Mouse (Mus musculus): Measurements from ENCODE around the gene Serpinf2. TPM values are rescaled to one million over a fixed set of nuclear protein-coding genes. Genes with fewer than 3 reads are reported as not detected.

The Serpinf2 gene
- 0.34 TPM for polyA plus RNA-seq (2014; fragmentation: Illumina TruSeq; extraction: RNeasy Lipid Tissue Mini Kit (QIAGEN cat#74804); ENCODE audit: low read depth, low replicate concordance)

GRCm38 (mm10) chr11:75439363-75439762, at the start of gene Serpinf2:
Gene Serpinf2 (minus strand): TSS chr11:75439591.

GRCm38 (mm10) chr11:75486601-75487285, 47.4 kb upstream of the Serpinf2 start, which contains the start of gene Prpf8:
Gene Prpf8 (plus strand): TSS chr11:75486816.

GRCm38 (mm10) chr11:75460844-75461742, 21.7 kb upstream of the Serpinf2 start, which contains the start of gene Tlcd2:
Gene Tlcd2 (plus strand): TSS chr11:75461715.

GRCm38 (mm10) chr11:75453991-75454930, 14.9 kb upstream of the Serpinf2 start, which contains the start of gene Wdr81:
Gene Wdr81 (minus strand): TSS chr11:75454717.

GRCm38 (mm10) chr11:75422013-75422792, 17.2 kb downstream of the Serpinf2 start, which contains the start of gene Serpinf1:
Gene Serpinf1 (minus strand): TSS chr11:75422701.

Other genes starting within 250 kb of the Serpinf2 start
- gene Dph1, start 248.3 kb downstream of the Serpinf2 start, polyA plus RNA-seq (2014; fragmentation: Illumina TruSeq; extraction: RNeasy Lipid Tissue Mini Kit (QIAGEN cat#74804); ENCODE audit: low read depth, low replicate concordance), result 12.1 TPM
- gene Rtn4rl1, start 245.8 kb downstream of the Serpinf2 start, polyA plus RNA-seq (2014; fragmentation: Illumina TruSeq; extraction: RNeasy Lipid Tissue Mini Kit (QIAGEN cat#74804); ENCODE audit: low read depth, low replicate concordance), result 5.8 TPM
- gene Rpa1, start 91.3 kb downstream of the Serpinf2 start, polyA plus RNA-seq (2014; fragmentation: Illumina TruSeq; extraction: RNeasy Lipid Tissue Mini Kit (QIAGEN cat#74804); ENCODE audit: low read depth, low replicate concordance), result 52.9 TPM
- 5.5 TPM for gene Smyd4, start 91.2 kb downstream of the Serpinf2 start, polyA plus RNA-seq (2014; fragmentation: Illumina TruSeq; extraction: RNeasy Lipid Tissue Mini Kit (QIAGEN cat#74804); ENCODE audit: low read depth, low replicate concordance)
- gene Serpinf1, start 16.9 kb downstream of the Serpinf2 start, polyA plus RNA-seq (2014; fragmentation: Illumina TruSeq; extraction: RNeasy Lipid Tissue Mini Kit (QIAGEN cat#74804); ENCODE audit: low read depth, low replicate concordance), result 70.7 TPM
- gene Wdr81, start 15.1 kb upstream of the Serpinf2 start, polyA plus RNA-seq (2014; fragmentation: Illumina TruSeq; extraction: RNeasy Lipid Tissue Mini Kit (QIAGEN cat#74804); ENCODE audit: low read depth, low replicate concordance), result 6.2 TPM
- 14.3 TPM for gene Tlcd2, start 22.1 kb upstream of the Serpinf2 start, polyA plus RNA-seq (2014; fragmentation: Illumina TruSeq; extraction: RNeasy Lipid Tissue Mini Kit (QIAGEN cat#74804); ENCODE audit: low read depth, low replicate concordance)
- gene Prpf8, start 47.2 kb upstream of the Serpinf2 start, polyA plus RNA-seq (2014; fragmentation: Illumina TruSeq; extraction: RNeasy Lipid Tissue Mini Kit (QIAGEN cat#74804); ENCODE audit: low read depth, low replicate concordance), result 64.6 TPM
- gene Rilp, start 70.5 kb upstream of the Serpinf2 start, polyA plus RNA-seq (2014; fragmentation: Illumina TruSeq; extraction: RNeasy Lipid Tissue Mini Kit (QIAGEN cat#74804); ENCODE audit: low read depth, low replicate concordance), result 49.1 TPM
- gene Scarf1, start 73.9 kb upstream of the Serpinf2 start, polyA plus RNA-seq (2014; fragmentation: Illumina TruSeq; extraction: RNeasy Lipid Tissue Mini Kit (QIAGEN cat#74804); ENCODE audit: low read depth, low replicate concordance), result 11.8 TPM
- gene Slc43a2, start 92.1 kb upstream of the Serpinf2 start, polyA plus RNA-seq (2014; fragmentation: Illumina TruSeq; extraction: RNeasy Lipid Tissue Mini Kit (QIAGEN cat#74804); ENCODE audit: low read depth, low replicate concordance), result 6.3 TPM
- 81.4 TPM for gene Pitpna, start 148.5 kb upstream of the Serpinf2 start, polyA plus RNA-seq (2014; fragmentation: Illumina TruSeq; extraction: RNeasy Lipid Tissue Mini Kit (QIAGEN cat#74804); ENCODE audit: low read depth, low replicate concordance)
- 38.5 TPM for gene Inpp5k, start 191.4 kb upstream of the Serpinf2 start, polyA plus RNA-seq (2014; fragmentation: Illumina TruSeq; extraction: RNeasy Lipid Tissue Mini Kit (QIAGEN cat#74804); ENCODE audit: low read depth, low replicate concordance)
- gene Myo1c, start 210.9 kb upstream of the Serpinf2 start, polyA plus RNA-seq (2014; fragmentation: Illumina TruSeq; extraction: RNeasy Lipid Tissue Mini Kit (QIAGEN cat#74804); ENCODE audit: low read depth, low replicate concordance), result 71.2 TPM
- 68.1 TPM for gene Crk, start 239.7 kb upstream of the Serpinf2 start, polyA plus RNA-seq (2014; fragmentation: Illumina TruSeq; extraction: RNeasy Lipid Tissue Mini Kit (QIAGEN cat#74804); ENCODE audit: low read depth, low replicate concordance)